Comparison of ENCODE assay signal across 11 mouse cellular contexts in genomic region chr3:90322289-90322688, GRCm38 (mm10). TPM values are rescaled to one million over a fixed set of nuclear protein-coding genes. Genes with fewer than 3 reads are reported as not detected.
DNase-seq lines count a peak whose midpoint lies in the region; ATAC-seq lines count a peak whose summit lies in the region.
"Had no signal": no experiment of that assay in that cellular context is flagged by ENCODE, and none has a peak within 500 bp of the region (broad histone marks: within the 10 kb centered on the region; RNA-seq: fewer than 3 reads in every experiment).

No protein-coding gene starts in this region.

- no peak overlapping the region for H3K27ac ChIP-seq in kidney, embryonic 14.5 days (ENCODE audit: low read depth, low read length)
- peak overlapping the region; percentile 89 for H3K27ac ChIP-seq in forebrain, embryonic 12.5 days

- peaks cover 10% of the 10 kb centered on the region; the same call in 1 of the 2 replicates for H3K4me1 ChIP-seq in kidney, embryonic 14.5 days (ENCODE audit: control insufficient read depth, insufficient read depth, low read length)
- H3K4me1 ChIP-seq in forebrain, embryonic 12.5 days, result peaks cover 25% of the 10 kb centered on the region

- H3K36me3 ChIP-seq in kidney, embryonic 14.5 days (ENCODE audit: control insufficient read depth, insufficient read depth, low read length), result no peaks in the 10 kb centered on the region; the same call in 1 of the 2 replicates
- H3K36me3 ChIP-seq in forebrain, embryonic 12.5 days (replicated peaks), result no peaks in the 10 kb centered on the region

- no peak for ATAC-seq in kidney, embryonic 14.5 days (ENCODE audit: low FRiP score, low TSS enrichment)
- peak; percentile 67 for ATAC-seq in forebrain, embryonic 12.5 days (ENCODE audit: low FRiP score)
- ATAC-seq in megakaryocyte progenitor cell, adult 5-6 weeks (replicated peaks; ENCODE audit: poor library complexity), result peak; percentile 57
- ATAC-seq: Patski had no signal

- H3K4me3 ChIP-seq in kidney, embryonic 14.5 days (ENCODE audit: low read length), result no peak overlapping the region
- H3K4me3 ChIP-seq in forebrain, embryonic 12.5 days (replicated peaks), result no peak overlapping the region

- H3K27me3 ChIP-seq in kidney, embryonic 14.5 days (ENCODE audit: control insufficient read depth, insufficient read depth, low read length), result no peaks in the 10 kb centered on the region
- no peaks in the 10 kb centered on the region for H3K27me3 ChIP-seq in forebrain, embryonic 12.5 days
- H3K27me3 ChIP-seq: Patski had no signal

- H3K9me3 ChIP-seq in kidney, embryonic 14.5 days (ENCODE audit: control insufficient read depth, low read length), result no peaks in the 10 kb centered on the region
- H3K9me3 ChIP-seq in forebrain, embryonic 12.5 days, result no peaks in the 10 kb centered on the region

- H3K4me2 ChIP-seq in kidney, embryonic 14.5 days (replicated peaks; ENCODE audit: low read depth, low read length), result no peak overlapping the region; the same call in 1 of the 2 replicates
- H3K4me2 ChIP-seq in forebrain, embryonic 12.5 days, result peak overlapping the region; percentile 32

- 69% methylated on average over 6 of the region's 6 CpGs for WGBS in kidney, embryonic 14.5 days
- WGBS in forebrain, embryonic 12.5 days, result 53% methylated on average over 6 of the region's 6 CpGs

- intact Hi-C loops in gastrocnemius, postnatal 14 days (cut with DNase I; ENCODE audit: low total_unique reads), result no loop called here

- no peak for DNase-seq in kidney, postnatal 14 days
- peak; percentile 17 for DNase-seq in Muller cell, postnatal 12 days (ENCODE audit: inconsistent ontology term)
- DNase-seq in frontal cortex, postnatal 36 days (ENCODE audit: low spot score in 2 of 2), result no peak
- DNase-seq in layer of hippocampus, adult 9-10 months (ENCODE audit: low spot score), result no peak
- DNase-seq in gastrocnemius, postnatal 14 days, result no peak
- DNase-seq: cerebellum, adult 8-10 months; thymus, postnatal 14 days had no signal

- 0 out of 2 replicates have a peak overlapping the region, but pooled peaks have one; percentile 8 for H3K9ac ChIP-seq in kidney, embryonic 14.5 days (ENCODE audit: low read depth, low read length)
- H3K9ac ChIP-seq in forebrain, embryonic 12.5 days, result no peak overlapping the region

RNA-seq across cellular contexts. Expression of gene Gatad2b, which starts 29.3 kb away (rescaled TPM):
- 24.5 and 25.4 TPM in 2 replicates for polyA plus RNA-seq in kidney, embryonic 14.5 days (2014; fragmentation: Nextera tagmentation; extraction: Ambion mirVana)
- 15.8 and 17.2 TPM in 2 replicates for polyA plus RNA-seq in forebrain, embryonic 12.5 days (2016; fragmentation: Nextera tagmentation; extraction: Ambion mirVana)
- total RNA-seq in megakaryocyte progenitor cell, adult 5-6 weeks (2015), result 87.0 and 96.0 TPM in 2 replicates
- 17.7 and 22.7 TPM in 2 replicates for total RNA-seq in megakaryocyte progenitor cell, adult 5-6 weeks (2017)
- total RNA-seq in gastrocnemius, postnatal 14 days (2021), result 10 to 100 TPM; 41.5 to 43.2 TPM

RNA-seq across cellular contexts. Expression of gene Dennd4b, which starts 57.3 kb away (rescaled TPM):
- polyA plus RNA-seq in kidney, embryonic 14.5 days (2014; fragmentation: Nextera tagmentation; extraction: Ambion mirVana), result 2.9 and 4.5 TPM in 2 replicates
- polyA plus RNA-seq in forebrain, embryonic 12.5 days (2016; fragmentation: Nextera tagmentation; extraction: Ambion mirVana), result 6.0 and 7.9 TPM in 2 replicates
- 16.5 and 21.9 TPM in 2 replicates for total RNA-seq in megakaryocyte progenitor cell, adult 5-6 weeks (2015)
- total RNA-seq in megakaryocyte progenitor cell, adult 5-6 weeks (2017), result 8.9 and 10.4 TPM in 2 replicates
- 10 to 100 TPM; 44.8 to 45.3 TPM for total RNA-seq in gastrocnemius, postnatal 14 days (2021)
